Mouse (Mus musculus): Measurements from ENCODE around the gene Nat8f4. TPM values are rescaled to one million over a fixed set of nuclear protein-coding genes. Genes with fewer than 3 reads are reported as not detected.
"Not testable (repeated sequence)": the region's sequence is repeated elsewhere in the genome, so short reads cannot be mapped to it uniquely, and the experiment has no call there.

The Nat8f4 gene
- polyA plus RNA-seq, 1 experiment from 2014 or later, result 6.3 TPM

- no peak overlapping the region for H3K9ac ChIP-seq
- no peak overlapping the region for H3K4me3 ChIP-seq (replicated peaks)
- no peaks in the 10 kb centered on the region for H3K27me3 ChIP-seq
- no peak overlapping the region for H3K27ac ChIP-seq
- no peaks in the 10 kb centered on the region for H3K36me3 ChIP-seq
- H3K9me3 ChIP-seq (replicated peaks), result peaks cover 12% of the 10 kb centered on the region; the same call in 1 of the 2 replicates
- 89% methylated on average over 2 of the region's 2 CpGs for WGBS
- no peaks in the 10 kb centered on the region for H3K4me1 ChIP-seq
- H3K4me2 ChIP-seq, result no peak overlapping the region
- no peak for ATAC-seq (replicated peaks; ENCODE audit: low FRiP score)
Observed at GRCm38 (mm10) chr6:85888961-85889360, 15.7 kb downstream of the Nat8f4 start.

GRCm38 (mm10) chr6:85884311-85884710 lies 20.4 kb downstream of the Nat8f4 start:
- Histone ChIP-seq H3K9me3 (replicated peaks) (peaks cover 18% of the 10 kb centered on the region), H3K4me2 (no peak overlapping the region), H3K9ac (no peak overlapping the region), H3K4me1 (no peaks in the 10 kb centered on the region), H3K27me3 (no peaks in the 10 kb centered on the region), H3K27ac (no peak overlapping the region), H3K36me3 (no peaks in the 10 kb centered on the region), H3K4me3 (replicated peaks) (no peak overlapping the region)
- ATAC-seq (replicated peaks; ENCODE audit: low FRiP score), result no peak
- 93% methylated on average over 1 of the region's 1 CpGs for WGBS

GRCm38 (mm10) chr6:85883246-85883645 lies 21.4 kb downstream of the Nat8f4 start:
- H3K4me2 ChIP-seq, H3K27ac ChIP-seq: not testable (repeated sequence)
- 92% methylated on average over 9 of the region's 9 CpGs for WGBS

GRCm38 (mm10) chr6:85869006-85869405 lies 35.7 kb downstream of the Nat8f4 start, which contains the start of gene Nat8f2:
Gene Nat8f2 (minus strand): TSS chr6:85869158.
- H3K4me1 ChIP-seq, result peaks cover 18% of the 10 kb centered on the region; the same call in 1 of the 2 replicates
- ATAC-seq (replicated peaks; ENCODE audit: low FRiP score), result peak; percentile 46; the same call in 1 of the 2 replicates
- not testable (repeated sequence) for H3K27ac ChIP-seq; H3K4me3 ChIP-seq (replicated peaks); H3K36me3 ChIP-seq; H3K9me3 ChIP-seq (replicated peaks); H3K9ac ChIP-seq; H3K27me3 ChIP-seq
- WGBS, result 58% methylated on average over 5 of the region's 5 CpGs
- H3K4me2 ChIP-seq, result peak within 1 kb of the TSS; percentile 35

More at GRCm38 (mm10) chr6:85883246-85883645, 21.4 kb downstream of the Nat8f4 start:
- H3K27me3 ChIP-seq; H3K4me1 ChIP-seq; H3K4me3 ChIP-seq (replicated peaks); H3K36me3 ChIP-seq; H3K9ac ChIP-seq; ATAC-seq (replicated peaks; ENCODE audit: low FRiP score): not testable (repeated sequence)
- peaks cover 18% of the 10 kb centered on the region for H3K9me3 ChIP-seq (replicated peaks)

GRCm38 (mm10) chr6:85867726-85868690 lies 36.7 kb downstream of the Nat8f4 start:
- no peak overlapping the region for H3K27ac ChIP-seq
- WGBS, result 64% methylated on average over 8 of the region's 8 CpGs
- no peak for ATAC-seq (replicated peaks; ENCODE audit: low FRiP score)
- no peak overlapping the region for H3K4me3 ChIP-seq (replicated peaks)
- H3K9ac ChIP-seq, result no peak overlapping the region
- H3K9me3 ChIP-seq (replicated peaks), result no peaks in the 10 kb centered on the region
- no peak overlapping the region for H3K4me2 ChIP-seq
- H3K36me3 ChIP-seq, result no peaks in the 10 kb centered on the region
- H3K27me3 ChIP-seq, result no peaks in the 10 kb centered on the region
- peaks cover 18% of the 10 kb centered on the region; the same call in 1 of the 2 replicates for H3K4me1 ChIP-seq

- not testable (repeated sequence) for H3K9ac ChIP-seq, H3K36me3 ChIP-seq
Observed at GRCm38 (mm10) chr6:85866995-85867394, 37.7 kb downstream of the Nat8f4 start.

GRCm38 (mm10) chr6:85866166-85866565 lies 38.5 kb downstream of the Nat8f4 start:
- not testable (repeated sequence) for H3K9me3 ChIP-seq (replicated peaks); H3K27me3 ChIP-seq; H3K9ac ChIP-seq; ATAC-seq (replicated peaks; ENCODE audit: low FRiP score); H3K36me3 ChIP-seq; H3K4me2 ChIP-seq; H3K27ac ChIP-seq; H3K4me3 ChIP-seq (replicated peaks)
- H3K4me1 ChIP-seq, result peaks cover 18% of the 10 kb centered on the region; the same call in 1 of the 2 replicates
- WGBS, result 85% methylated on average over 3 of the region's 3 CpGs

More at GRCm38 (mm10) chr6:85866995-85867394, 37.7 kb downstream of the Nat8f4 start:
- H3K27ac ChIP-seq; H3K27me3 ChIP-seq; H3K4me3 ChIP-seq (replicated peaks); ATAC-seq (replicated peaks; ENCODE audit: low FRiP score); H3K9me3 ChIP-seq (replicated peaks); H3K4me2 ChIP-seq: not testable (repeated sequence)
- 85% methylated on average over 1 of the region's 1 CpGs for WGBS
- peaks cover 18% of the 10 kb centered on the region; the same call in 1 of the 2 replicates for H3K4me1 ChIP-seq

- H3K9ac ChIP-seq; H3K27ac ChIP-seq; H3K27me3 ChIP-seq; H3K36me3 ChIP-seq; H3K9me3 ChIP-seq (replicated peaks); H3K4me2 ChIP-seq; H3K4me3 ChIP-seq (replicated peaks); ATAC-seq (replicated peaks; ENCODE audit: low FRiP score): not testable (repeated sequence)
- peaks cover 18% of the 10 kb centered on the region; the same call in 1 of the 2 replicates for H3K4me1 ChIP-seq
- 62% methylated on average over 6 of the region's 7 CpGs for WGBS
Observed at GRCm38 (mm10) chr6:85864900-85865639, 39.6 kb downstream of the Nat8f4 start.

- Histone ChIP-seq H3K9ac (no peak overlapping the region), H3K4me2 (no peak overlapping the region), H3K4me1 (peaks cover 11% of the 10 kb centered on the region; the same call in 1 of the 2 replicates), H3K36me3 (no peaks in the 10 kb centered on the region), H3K4me3 (replicated peaks) (no peak overlapping the region), H3K27me3 (no peaks in the 10 kb centered on the region), H3K27ac (no peak overlapping the region), H3K9me3 (replicated peaks) (no peaks in the 10 kb centered on the region)
- WGBS, result 96% methylated on average over 2 of the region's 2 CpGs
- no peak for ATAC-seq (replicated peaks; ENCODE audit: low FRiP score)
Observed at GRCm38 (mm10) chr6:85863840-85864239, 40.8 kb downstream of the Nat8f4 start.

GRCm38 (mm10) chr6:85863136-85863535 lies 41.5 kb downstream of the Nat8f4 start:
- H3K36me3 ChIP-seq, result no peaks in the 10 kb centered on the region
- peaks cover 4% of the 10 kb centered on the region; the same call in 1 of the 2 replicates for H3K4me1 ChIP-seq
- no peak overlapping the region for H3K4me3 ChIP-seq (replicated peaks)
- H3K9me3 ChIP-seq (replicated peaks), result no peaks in the 10 kb centered on the region
- no peak overlapping the region for H3K4me2 ChIP-seq
- no peak overlapping the region for H3K9ac ChIP-seq
- no peaks in the 10 kb centered on the region for H3K27me3 ChIP-seq
- no peak for ATAC-seq (replicated peaks; ENCODE audit: low FRiP score)
- H3K27ac ChIP-seq, result no peak overlapping the region
- 82% methylated on average over 2 of the region's 2 CpGs for WGBS

GRCm38 (mm10) chr6:85862565-85862964 lies 42.1 kb downstream of the Nat8f4 start:
- Histone ChIP-seq H3K4me2 (no peak overlapping the region), H3K4me3 (replicated peaks) (no peak overlapping the region), H3K36me3 (no peaks in the 10 kb centered on the region), H3K27me3 (no peaks in the 10 kb centered on the region), H3K9ac (no peak overlapping the region), H3K4me1 (no peaks in the 10 kb centered on the region), H3K9me3 (replicated peaks) (no peaks in the 10 kb centered on the region), H3K27ac (no peak overlapping the region)
- WGBS, result 82% methylated on average over 3 of the region's 3 CpGs
- ATAC-seq (replicated peaks; ENCODE audit: low FRiP score), result no peak

GRCm38 (mm10) chr6:85861247-85861646 lies 43.4 kb downstream of the Nat8f4 start:
- WGBS, result 86% methylated on average over 3 of the region's 3 CpGs
- no peaks in the 10 kb centered on the region for H3K9me3 ChIP-seq (replicated peaks)
- no peaks in the 10 kb centered on the region for H3K36me3 ChIP-seq
- no peak overlapping the region for H3K9ac ChIP-seq
- H3K27ac ChIP-seq, result no peak overlapping the region
- H3K4me3 ChIP-seq (replicated peaks), result no peak overlapping the region
- H3K4me1 ChIP-seq, result peaks cover 3% of the 10 kb centered on the region
- H3K27me3 ChIP-seq, result no peaks in the 10 kb centered on the region
- H3K4me2 ChIP-seq, result no peak overlapping the region
- ATAC-seq (replicated peaks; ENCODE audit: low FRiP score), result no peak

All from kidney, embryonic 15.5 days (tissue).